Mouse (Mus musculus) E14TG2a.4 (cell line): ENCODE results near the gene F10.
A peak's percentile ranks its signal among the peaks of the same experiment; 100 is the strongest.
"Not testable (repeated sequence)": the region's sequence is repeated elsewhere in the genome, so short reads cannot be mapped to it uniquely, and the experiment has no call there.

ENCODE experiments used
- H3K27me3 ChIP-seq: 2 replicates; pipeline ENCODE4 v1.6.1; 2014; ENCODE audit warnings: low read length, control low read depth; ENCODE audit not compliant: insufficient read depth
- H3K36me3 ChIP-seq: 2 replicates; pipeline ENCODE4 v1.6.1; 2014; ENCODE audit warnings: low read length, control low read depth; ENCODE audit not compliant: insufficient read depth
- H3K4me1 ChIP-seq: replicated peaks from 2 replicates; pipeline ENCODE4 v1.6.1; 2014; ENCODE audit warnings: low read depth, low read length, control low read depth
- H3K4me3 ChIP-seq: replicated peaks from 2 replicates; pipeline ENCODE4 v1.5.1; 2014; ENCODE audit warnings: mild to moderate bottlenecking, low read length
- H3K9me3 ChIP-seq: 2 replicates; pipeline ENCODE4 v1.6.1; 2014; ENCODE audit warnings: low read length, control low read depth
- CTCF ChIP-seq: conservative IDR thresholded peaks from 2 replicates; pipeline ENCODE4 v1.5.1; 2014; ENCODE audit warnings: low read length
- NANOG ChIP-seq: IDR thresholded peaks from 2 replicates; pipeline ENCODE4 v1.6.1; 2014; ENCODE audit warnings: borderline replicate concordance, low read length, mixed read lengths
- POU5F1 ChIP-seq: IDR thresholded peaks from 2 replicates; pipeline ENCODE4 v1.6.1; 2014; ENCODE audit warnings: low read length, borderline replicate concordance

The F10 gene

DNA sequence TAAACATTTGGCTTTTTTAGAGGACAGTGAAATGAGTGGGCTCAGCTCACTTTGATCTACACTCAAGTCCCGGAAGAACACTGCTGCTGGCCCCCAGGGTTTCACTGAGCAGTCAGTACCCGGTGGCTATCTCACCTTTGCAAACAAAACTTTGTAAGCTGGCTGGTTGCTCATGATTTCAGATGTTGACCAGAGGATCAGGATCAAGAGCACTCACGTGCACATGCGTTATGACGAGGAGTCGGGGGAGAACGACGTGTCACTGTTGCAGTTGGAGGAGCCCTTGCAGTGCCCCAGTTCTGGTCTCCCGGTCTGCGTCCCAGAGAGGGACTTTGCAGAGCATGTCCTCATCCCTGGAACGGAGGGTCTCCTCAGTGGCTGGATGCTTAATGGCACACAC lies 36.1 kb downstream of the F10 start:
- Histone ChIP-seq H3K27me3 (no peaks in the 10 kb centered on the region), H3K9me3 (no peaks in the 10 kb centered on the region), H3K4me3 (no peak overlapping the region), H3K36me3 (peaks cover 52% of the 10 kb centered on the region), H3K4me1 (peaks cover 7% of the 10 kb centered on the region; the same call in 1 of the 2 replicates)
- TF ChIP-seq NANOG = no peak
- TF ChIP-seq POU5F1 = no peak
- no peak for TF ChIP-seq CTCF

DNA sequence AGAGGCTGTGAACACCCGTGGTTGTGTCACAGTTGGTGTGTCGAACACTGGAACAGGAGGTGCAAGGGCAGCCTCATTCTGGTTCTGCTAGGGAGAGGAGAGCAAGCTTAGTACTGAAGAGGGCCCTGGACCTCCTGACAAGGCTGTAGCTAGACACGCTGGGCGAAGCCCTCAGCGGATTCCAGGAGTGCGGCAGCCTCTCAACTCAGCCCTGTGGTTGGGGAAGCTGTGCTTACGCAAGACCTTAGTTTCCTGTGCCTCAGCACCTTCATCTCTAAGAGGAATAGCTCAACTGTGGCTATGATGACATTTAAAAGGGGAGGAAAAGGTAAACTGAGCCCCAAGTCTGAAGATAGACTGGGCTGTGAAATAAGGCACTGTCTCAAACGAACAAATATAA lies 37.9 kb downstream of the F10 start:
- no peak for TF ChIP-seq NANOG
- peaks cover 7% of the 10 kb centered on the region; the same call in 1 of the 2 replicates for H3K4me1 ChIP-seq
- no peaks in the 10 kb centered on the region for H3K9me3 ChIP-seq
- no peak overlapping the region for H3K4me3 ChIP-seq
- peaks cover 70% of the 10 kb centered on the region for H3K36me3 ChIP-seq
- H3K27me3 ChIP-seq = no peaks in the 10 kb centered on the region

DNA sequence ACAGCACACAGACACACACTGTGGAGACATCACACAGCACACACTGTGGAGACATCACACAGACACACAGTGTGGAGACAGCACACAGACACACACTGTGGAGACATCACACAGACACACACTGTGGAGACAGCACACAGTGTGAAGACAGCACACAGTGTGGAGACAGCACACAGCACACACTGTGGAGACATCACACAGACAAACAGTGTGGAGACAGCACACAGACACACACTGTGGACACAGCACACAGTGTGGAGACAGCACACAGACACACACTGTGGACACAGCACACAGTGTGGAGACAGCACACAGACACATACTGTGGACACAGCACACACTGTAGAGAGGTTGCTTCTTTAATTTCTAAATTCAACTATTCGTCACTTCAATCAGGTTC lies 38.5 kb downstream of the F10 start:
- H3K9me3 ChIP-seq, H3K4me3 ChIP-seq, H3K4me1 ChIP-seq, H3K27me3 ChIP-seq: not testable (repeated sequence)
- H3K36me3 ChIP-seq = peaks cover 75% of the 10 kb centered on the region

DNA sequence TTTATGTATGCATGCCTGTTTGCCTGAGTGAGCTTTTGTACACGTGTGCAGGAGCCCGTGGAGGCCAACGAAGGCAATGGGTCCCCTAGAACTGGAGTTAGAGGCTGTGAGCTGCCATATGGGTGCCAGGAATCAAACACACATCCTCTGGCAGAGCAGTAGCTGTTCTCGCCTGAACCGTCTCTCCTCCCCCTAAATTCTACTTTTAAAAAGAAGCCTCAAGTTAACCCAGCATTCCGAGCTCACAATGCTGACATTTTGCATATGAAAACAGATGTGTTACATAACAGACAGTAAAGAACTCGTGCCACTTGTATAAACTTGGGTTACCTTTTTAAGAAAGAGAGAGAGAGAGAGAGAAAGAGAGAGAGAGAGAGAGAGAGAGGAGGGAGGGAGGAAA lies 40.4 kb downstream of the F10 start:
- peaks cover 7% of the 10 kb centered on the region; the same call in 1 of the 2 replicates for H3K4me1 ChIP-seq
- H3K9me3 ChIP-seq = no peaks in the 10 kb centered on the region
- H3K36me3 ChIP-seq = peaks cover 95% of the 10 kb centered on the region
- no peaks in the 10 kb centered on the region for H3K27me3 ChIP-seq
- TF ChIP-seq CTCF (no peak), NANOG (no peak), POU5F1 (no peak)
- H3K4me3 ChIP-seq = no peak overlapping the region

DNA sequence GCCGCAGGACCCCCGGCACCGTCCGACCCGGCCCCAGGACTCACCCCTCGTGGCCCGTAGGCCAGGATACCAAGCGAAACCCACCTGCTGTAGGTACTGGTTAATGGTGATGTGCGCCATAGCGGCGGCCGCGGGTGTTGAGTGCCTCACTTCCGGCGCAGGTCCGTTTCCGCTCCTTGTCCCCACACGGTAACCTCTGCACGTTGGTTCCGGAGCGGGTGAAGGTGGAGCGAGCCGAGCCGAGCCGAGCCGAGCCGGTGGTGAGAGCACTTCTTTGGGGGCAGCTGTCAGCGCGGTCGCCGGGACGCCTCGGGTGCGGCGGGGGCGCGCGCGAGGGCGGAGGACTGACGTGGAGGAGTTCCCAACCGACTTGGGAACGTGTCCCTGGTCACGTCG lies 67.6 kb downstream of the F10 start:
- H3K4me3 ChIP-seq = peak overlapping the region; percentile 98
- TF ChIP-seq POU5F1 (no peak), NANOG (no peak), CTCF (no peak)
- peaks cover 29% of the 10 kb centered on the region for H3K36me3 ChIP-seq
- peaks cover 14% of the 10 kb centered on the region for H3K4me1 ChIP-seq
- H3K27me3 ChIP-seq = no peaks in the 10 kb centered on the region
- H3K9me3 ChIP-seq = no peaks in the 10 kb centered on the region

DNA sequence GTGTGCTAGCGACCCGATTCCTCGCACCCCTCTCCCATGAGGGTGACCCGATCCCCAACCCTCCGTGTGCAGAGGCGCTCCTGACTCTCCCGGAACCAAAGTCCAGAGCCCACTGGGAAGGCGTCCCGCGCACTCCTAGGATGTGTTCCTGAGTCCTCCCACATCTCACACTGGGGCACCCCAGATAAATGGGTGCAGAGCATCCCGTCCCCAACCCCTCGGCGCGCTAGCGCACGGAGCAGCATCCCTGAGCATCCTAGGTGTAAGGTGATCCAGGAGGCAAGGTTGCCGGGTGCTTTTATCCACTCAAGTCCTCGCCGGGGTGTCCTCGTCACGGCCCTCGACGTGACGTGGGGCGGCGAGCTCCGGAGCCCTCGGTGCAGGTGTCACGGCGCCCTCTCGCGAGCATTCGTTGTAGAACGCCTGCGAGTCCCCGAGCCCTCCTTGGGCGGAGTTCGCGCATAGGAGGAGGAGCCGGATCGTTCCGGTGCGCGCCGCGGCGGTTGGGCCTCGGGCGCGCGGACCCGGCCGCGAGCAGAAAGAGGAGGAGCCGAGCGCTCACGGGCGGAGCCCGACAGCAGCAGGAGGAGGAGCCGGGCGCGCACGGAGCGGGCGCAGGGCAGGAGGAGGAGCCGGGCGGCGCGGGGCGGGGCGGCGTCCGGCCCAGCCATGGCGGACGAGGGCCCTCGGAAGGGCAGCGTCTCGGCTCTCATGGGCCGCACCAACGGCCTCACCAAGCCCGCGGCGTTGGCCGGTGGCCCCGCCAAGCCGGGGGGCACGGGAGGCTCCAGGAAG lies 68.2 kb downstream of the F10 start, which contains the start of the genes Pcid2 and Cul4a:
Gene Pcid2 (minus strand): TSS at position 373 of the 795 bp plus-strand sequence.
Gene Cul4a (plus strand): TSS at position 535 of the 795 bp plus-strand sequence.
- peaks cover 16% of the 10 kb centered on the region for H3K4me1 ChIP-seq
- no peaks in the 10 kb centered on the region for H3K27me3 ChIP-seq
- TF ChIP-seq POU5F1 (no peak), NANOG (no peak), CTCF (no peak)
- H3K9me3 ChIP-seq = no peaks in the 10 kb centered on the region
- H3K4me3 ChIP-seq = peak within 1 kb of the TSS; percentile 98
- peaks cover 23% of the 10 kb centered on the region for H3K36me3 ChIP-seq

DNA sequence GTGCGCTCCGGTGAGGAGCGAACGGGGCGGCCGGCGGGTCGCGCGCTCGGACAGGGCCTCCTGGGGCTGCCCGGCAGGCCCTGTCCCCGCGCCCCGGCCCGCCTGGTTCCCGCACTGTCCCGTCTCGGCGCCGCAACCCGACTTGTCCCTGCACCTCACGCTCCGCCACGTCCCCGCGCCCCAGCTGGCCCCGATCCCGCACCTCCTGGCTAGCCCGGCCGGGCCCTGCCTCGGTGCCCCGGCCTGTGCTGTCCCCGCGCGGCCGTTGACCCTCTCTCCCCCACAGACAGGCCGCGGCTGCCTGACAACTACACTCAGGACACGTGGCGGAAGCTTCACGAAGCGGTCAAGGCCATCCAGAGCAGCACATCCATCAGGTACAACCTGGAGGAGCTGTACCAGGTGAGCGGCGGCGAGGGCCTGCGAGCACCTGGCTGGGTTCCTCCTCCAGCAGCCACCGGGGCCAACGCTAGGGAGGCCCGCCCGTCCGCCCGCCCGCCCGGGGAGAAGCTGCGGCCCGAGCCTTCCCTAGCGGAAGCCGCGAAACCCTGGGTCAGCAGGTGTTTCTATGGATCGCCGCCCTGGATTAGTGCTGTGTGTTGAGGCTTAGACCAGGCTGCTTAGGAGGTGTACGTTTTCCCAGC lies 68.9 kb downstream of the F10 start:
- Histone ChIP-seq H3K4me3 (peak overlapping the region; percentile 98), H3K4me1 (peaks cover 21% of the 10 kb centered on the region), H3K27me3 (no peaks in the 10 kb centered on the region), H3K36me3 (peaks cover 16% of the 10 kb centered on the region), H3K9me3 (no peaks in the 10 kb centered on the region)
- no peak for TF ChIP-seq CTCF
- TF ChIP-seq POU5F1 = no peak
- TF ChIP-seq NANOG = no peak
